Mouse (Mus musculus): ENCODE measurements at regions not wholly inside any gene's neighbourhood (a gene's known extent, or its start where the extent isn't known, plus 50 kb on each side); places are given as distances from the start of the nearest gene placed in this dataset.

DNA sequence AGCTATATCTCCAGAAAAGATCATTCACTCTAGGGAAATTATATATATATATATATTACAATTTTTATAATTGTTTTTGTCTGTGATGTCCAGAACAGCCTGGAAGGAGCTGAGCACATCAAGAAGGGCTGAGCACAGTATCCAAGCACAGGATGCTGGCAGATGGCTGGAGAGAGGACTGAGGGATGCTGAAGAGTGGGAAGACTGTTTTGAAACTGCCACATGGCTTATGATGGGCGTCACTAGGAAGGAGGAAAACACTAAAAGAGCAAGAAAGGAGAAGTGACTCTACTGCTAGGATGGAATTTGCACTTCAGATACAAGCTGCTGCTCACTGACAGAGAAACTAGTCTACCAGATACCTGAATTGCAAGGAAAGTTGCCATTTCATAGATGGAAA, 50.4 kb upstream of the Atg10 start:
- no peak for DNase-seq (ENCODE audit: low spot score in 2 of 2)

DNA sequence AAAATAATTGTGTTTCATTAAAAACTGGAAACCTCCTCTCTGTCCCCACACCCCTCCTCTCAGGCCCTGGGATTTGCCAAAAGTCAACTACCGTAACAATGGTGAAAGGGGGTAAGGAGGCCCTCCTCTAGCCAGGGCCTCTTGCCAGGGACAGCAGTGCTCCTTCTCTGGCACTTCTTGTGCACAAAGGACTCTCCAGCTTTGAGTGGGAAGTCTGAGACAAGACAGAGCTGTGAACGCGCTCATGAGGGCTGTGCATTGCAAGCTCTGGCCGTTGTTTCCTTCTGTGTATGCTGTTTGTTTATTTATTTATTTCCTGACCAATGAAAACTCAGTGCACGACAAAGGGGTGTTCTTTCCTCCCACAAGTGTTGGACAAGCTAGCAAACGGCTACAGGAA, 50.8 kb upstream of the Atg10 start:
- DNase-seq (ENCODE audit: low spot score in 2 of 2) = no peak

DNA sequence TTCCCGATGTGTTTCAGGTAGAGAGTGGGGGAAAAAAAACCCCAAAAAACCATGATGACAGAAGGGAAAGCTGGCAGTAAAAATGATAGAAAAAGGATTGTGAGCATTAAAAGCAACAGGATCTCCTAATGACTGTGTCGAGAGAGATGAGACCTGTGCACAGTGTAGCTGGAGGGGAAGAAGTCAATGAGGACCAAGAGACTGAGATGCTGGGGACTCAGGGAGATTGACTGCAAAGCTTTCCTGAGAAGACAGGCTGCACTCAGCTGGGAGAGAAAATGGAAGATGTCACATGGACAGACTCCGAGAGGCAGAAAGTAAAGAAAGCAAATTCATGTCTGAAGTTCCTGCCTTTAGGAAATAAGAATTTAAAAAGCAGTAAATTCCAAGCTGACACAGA, 55.7 kb upstream of the Atg10 start:
- no peak for DNase-seq (ENCODE audit: low spot score in 2 of 2)

DNA sequence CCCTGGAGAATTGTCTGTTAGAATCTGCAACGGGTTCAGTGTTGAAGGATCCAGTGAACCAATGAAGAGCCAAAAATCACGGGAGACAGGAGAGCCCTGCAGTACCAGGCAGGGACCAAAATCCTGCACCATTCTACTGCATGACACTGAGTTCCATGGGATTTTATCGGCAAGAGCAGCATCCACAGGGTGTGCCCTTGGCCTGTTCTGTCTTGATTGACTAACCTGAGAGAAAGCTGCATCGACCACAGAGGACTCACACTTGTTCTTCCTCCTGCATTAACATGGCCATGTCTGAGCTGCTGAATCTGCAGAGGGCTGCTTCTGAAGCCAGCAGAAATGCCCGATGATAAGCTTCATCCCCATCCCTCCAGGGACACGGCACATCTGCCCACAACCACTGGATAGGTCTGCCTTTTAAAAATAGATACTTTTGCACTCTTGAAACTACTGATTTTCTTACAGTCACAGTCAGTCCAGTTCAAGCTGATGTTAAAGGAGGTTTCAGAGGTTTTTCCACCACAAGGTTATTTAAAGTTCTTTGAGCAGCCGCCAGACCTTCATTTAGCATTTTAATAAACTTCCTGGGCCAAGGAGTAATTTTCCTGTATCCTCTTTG, 71.9 kb upstream of the Atg10 start:
- no peak for DNase-seq (ENCODE audit: low spot score in 2 of 2)

DNA sequence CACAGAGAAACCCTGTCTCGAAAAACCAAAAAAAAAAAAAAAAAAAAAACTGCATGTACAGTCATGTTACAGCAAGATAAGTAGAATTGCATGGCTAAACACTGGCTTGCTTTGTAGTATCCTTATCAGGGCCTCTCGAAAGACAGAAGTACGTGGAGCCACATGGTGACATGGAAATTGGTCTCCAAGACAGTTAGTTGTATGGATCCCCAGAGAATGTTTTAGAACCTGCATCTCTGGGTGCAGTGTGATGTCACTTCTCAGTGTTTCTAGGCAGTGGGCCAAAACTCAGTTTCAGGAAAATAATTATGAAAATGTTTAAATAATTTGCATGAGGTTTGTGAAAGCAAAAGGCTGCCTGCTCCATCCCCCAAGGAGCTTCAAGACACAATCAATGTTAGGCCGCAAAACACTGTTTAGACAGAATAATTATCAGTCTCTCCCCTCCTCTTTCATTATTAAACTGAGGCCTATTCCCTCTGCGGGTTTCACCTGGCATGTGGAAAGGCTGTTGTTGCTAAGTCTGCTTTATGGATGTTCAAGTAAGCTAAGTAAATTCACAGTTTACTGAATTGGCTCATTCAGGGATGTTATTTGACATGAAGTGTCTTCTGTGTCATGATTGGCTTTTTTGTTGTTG, 72.9 kb upstream of the Atg10 start:
- no peak for DNase-seq (ENCODE audit: low spot score in 2 of 2)

DNA sequence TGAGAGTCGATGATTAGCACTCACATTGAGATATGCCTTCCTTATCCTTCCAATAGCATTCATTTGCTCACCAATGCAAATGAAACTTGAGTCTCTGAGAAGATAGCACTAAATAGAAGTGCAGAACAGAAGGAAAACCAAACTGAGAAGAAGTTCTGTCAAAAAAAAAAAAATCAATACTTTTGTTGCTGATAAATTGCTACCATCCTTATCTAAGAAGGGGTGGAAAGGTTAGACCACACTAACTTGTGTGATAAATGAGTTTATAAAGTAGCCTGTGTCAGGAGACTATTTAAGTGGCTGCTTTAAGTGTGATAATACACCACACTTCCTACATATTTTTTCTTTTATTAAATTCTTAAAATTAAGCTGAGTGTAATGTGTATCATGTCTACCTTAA, 78.1 kb upstream of the Atg10 start:
- DNase-seq (ENCODE audit: low spot score in 2 of 2) = no peak

DNA sequence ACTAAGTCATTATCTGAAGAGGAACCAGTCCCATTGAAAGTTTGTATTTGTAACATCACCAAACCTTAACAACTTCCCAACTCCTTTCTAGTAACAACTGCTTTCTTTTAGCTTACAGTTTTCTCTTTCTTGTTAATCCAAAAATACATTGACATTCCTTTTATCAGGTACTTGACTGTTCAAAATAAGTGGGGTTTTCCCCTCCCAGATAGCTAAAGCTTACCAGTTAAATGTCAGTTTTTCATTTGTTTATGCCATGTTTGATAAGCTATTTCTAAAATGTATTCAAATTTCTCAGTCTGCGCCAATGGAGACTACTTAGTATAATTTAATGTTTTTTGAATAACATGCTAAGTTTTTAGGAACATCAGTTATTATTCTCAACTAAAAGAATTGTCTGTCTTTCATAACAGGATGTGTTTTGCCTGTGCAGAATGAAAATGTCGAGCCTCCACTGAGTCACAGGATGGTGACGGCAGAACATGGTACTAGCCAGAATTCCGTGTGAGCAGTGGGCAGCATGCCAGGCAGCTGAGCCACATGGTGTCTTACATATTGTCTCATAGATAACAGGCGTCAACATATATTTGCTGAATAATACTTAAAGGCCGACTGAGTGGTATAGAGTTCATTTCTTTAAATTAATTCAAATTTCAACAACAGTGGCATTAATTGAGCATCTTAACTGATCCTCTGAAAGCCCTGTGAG, 82.1 kb upstream of the Atg10 start:
- peak in 1 of 2 experiments; percentile 13 for DNase-seq (ENCODE audit: low spot score in 2 of 2)

DNA sequence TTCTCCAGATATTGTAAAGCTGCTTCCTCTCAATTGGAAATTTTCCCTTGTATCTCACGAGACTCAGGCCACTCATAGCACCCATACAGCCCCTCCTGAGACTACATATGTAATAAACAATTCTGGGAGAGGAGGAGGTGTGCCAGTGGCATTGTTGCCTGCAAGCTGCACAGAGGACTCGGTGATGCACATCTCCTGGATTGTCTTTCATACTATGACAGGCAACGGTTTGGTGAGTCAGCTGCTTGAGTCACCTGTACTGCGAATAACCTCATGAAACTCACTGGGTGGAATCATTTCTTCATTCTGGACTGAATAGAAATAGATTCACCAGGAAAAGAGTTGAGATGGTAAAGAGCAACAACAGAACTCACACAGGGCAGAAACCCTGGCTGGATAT, 82.8 kb upstream of the Atg10 start:
- DNase-seq (ENCODE audit: low spot score in 2 of 2) = no peak

DNA sequence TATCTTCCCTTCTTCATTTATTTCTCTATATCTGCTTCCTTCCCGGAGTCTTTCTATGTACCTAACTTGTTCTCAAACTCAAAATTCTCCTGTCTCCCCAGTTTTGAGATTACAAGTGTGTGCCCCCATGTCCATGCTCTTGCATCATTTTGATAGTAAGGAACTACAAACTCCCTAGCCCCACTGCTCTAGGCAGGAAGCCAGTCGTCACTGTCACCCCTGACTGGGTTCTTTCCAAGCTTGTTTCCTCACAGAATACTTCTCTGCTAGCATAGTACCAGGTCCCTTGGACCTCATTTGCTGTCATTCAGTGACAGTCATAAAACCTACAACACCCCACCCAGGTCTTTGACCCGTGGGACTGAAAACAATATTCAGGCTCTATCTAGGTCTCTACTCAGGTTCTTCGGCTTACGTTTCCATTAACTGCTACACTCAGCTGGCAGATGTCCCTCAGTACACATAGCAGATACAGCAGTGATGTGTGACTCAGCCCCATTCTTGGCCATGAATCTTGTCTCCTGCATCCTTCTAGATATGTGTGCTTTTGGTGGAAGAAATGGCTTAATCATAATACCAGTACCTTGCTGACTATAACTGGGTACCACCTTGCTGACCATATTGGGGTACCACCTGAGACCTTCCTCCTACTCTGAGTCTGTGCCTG, 89.3 kb upstream of the Atg10 start:
- DNase-seq (ENCODE audit: low spot score in 2 of 2) = no peak

DNA sequence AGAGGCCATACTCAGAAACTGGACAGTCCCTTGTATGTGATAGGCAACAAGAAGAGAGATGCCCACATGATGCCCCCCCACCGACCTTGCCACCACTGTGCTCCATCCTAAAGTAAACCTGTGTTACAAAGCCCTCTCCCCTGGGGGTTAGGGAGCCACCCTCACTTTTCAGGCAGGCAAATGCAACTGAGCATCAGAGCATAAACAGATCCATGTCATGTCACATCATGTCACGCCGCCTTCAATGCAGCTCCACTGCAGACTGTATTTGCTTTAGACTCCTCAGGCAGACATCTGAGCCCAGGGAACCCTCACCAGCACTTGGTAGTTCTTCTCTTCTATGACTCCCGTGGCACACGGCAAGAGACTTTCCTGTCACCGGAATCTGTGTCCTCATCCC, 98.6 kb upstream of the Atg10 start:
- DNase-seq (ENCODE audit: low spot score in 2 of 2) = no peak

DNA sequence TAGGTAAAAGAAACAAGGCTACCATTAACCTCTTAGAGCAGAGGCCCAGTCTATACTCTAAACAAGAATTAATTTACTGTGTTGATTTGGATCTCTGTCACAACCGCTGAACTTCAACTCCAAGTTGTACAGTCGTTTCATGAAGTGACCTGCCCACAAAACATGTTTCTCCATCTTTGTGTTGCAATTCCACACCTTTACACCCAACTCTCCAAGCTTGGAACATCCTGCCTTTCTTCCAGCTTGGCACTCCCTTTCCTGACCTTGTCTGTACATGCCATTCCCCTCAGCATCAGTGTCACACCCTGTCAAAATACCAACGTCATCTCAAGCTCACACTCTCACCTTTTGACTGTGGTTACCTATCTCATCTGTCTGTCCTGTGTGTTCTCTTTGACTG, 103.1 kb upstream of the Atg10 start:
- DNase-seq (ENCODE audit: low spot score in 2 of 2) = no peak

DNA sequence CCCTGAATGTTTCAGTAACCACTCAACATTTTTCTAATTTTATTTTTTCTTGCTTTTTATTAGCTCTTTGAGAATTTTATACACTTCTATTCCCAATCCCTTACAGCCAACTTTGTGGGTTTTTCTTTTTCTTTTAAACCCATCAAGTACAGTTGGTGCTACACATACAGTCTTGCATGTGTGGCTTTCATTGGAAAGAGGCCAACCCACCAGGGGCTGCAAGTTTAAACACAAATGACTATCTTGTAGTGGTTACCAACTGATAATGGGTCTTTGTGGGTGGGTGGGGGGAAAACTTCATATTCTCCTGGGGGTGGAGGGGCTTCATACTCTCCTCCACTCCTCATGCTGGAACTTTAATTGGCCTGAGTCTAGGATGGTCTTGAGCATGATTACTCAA, 110.5 kb upstream of the Atg10 start:
- no peak for DNase-seq (ENCODE audit: low spot score in 2 of 2)

DNA sequence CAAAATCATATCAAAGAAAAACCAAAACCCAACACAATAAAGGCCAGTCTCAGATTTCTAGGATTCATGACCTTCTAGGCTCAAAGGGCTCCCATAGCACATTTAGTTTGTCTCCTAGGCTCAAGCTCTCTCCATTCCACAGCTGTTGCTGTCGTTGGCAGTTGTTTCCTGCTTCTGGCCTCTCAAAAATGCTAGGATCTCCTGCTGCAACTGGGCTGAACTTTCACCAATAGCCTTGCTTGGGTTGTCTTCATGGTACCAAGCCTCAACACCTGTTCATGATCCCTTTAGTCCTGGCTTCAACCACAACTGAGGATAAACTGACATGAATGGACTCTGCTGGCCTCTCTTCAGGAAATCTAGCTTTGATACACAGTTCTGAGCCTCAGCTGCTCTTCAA, 115.9 kb upstream of the Ssbp2 start:
- DNase-seq (ENCODE audit: low spot score in 2 of 2) = no peak

DNA sequence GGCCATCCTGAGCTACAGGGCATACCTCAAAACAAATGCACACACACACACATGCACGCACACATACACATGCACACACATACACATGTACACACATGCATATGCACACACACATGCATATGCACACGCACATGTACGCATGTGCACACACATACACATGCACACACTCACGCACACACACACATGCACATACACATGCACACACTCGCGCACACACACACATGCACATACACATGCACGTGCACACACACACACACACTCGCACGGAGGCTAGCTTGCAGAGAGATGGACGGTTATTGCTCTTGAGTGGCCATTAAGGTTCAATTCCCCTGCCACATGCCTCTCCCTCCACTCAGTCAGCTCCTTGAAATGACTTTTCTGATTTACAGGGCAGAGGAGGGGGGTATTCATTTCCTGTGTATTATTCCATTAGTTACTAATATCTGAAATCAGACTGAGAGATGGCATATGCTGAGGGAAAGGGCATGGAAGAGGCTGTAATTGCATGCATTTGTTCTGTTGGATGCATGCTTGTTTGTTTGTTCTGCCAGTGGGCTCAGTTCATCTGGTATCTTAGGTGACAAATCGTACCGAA, 111.5 kb upstream of the Ssbp2 start:
- no peak for DNase-seq (ENCODE audit: low spot score in 2 of 2)

DNA sequence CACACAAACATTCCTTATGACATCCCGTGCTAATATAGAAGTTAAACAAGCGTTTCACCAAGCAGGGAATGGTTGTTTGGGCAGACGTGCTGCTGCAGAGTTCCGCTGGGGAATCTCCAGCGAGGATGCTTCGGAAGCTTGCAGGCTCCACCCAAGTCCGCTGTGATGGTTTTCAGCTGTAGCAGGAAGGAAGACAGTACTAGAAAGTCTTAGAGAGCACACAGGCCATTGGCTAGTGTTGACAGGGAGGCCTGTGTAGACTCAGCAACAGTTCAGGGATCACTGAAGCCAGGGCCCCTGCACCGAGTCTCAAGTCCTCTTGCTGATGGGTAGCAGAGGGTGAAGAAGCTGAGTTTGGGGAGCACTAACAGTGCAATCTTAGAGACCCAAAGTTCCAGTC, 107.8 kb upstream of the Ssbp2 start:
- no peak for DNase-seq (ENCODE audit: low spot score in 2 of 2)

DNA sequence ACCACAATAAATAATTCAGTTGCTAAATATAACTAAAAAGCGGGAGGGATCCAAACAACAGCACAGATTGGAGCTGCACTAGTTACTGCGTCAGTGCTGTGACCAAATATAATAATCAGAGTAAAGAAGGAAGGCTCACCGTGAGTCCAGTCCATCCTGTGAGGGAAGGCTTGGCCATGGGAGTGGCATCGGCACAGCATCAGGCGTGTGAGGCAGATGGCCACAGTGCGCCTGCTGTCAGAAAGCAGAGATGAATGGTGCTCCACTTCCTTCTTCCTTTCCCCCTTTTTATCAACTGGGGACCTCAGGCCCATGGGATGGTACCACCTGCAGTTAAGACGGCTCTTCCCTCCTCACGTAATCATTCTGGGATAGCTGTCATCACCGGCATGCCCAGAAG, 103.6 kb upstream of the Ssbp2 start:
- DNase-seq (ENCODE audit: low spot score in 2 of 2) = no peak

DNA sequence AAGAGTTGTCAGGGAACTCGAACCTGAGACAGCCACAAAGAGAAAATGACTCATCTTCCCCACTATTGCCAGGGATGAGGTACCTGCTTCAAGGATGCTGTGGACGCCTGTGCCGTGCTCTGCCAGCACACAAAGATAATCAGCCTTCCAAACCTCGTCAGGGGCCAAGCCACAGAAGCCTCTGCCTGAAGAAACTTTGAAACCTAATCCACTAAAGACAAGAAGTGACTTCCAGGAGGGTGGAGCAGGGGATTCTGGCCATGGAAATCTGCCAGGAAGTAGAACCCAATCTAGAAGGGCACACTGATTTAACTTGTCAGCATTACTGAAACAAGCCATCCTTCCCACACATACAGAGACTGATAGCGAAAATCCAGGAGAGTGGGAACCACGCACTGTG, 100.0 kb upstream of the Ssbp2 start:
- no peak for DNase-seq (ENCODE audit: low spot score in 2 of 2)

DNA sequence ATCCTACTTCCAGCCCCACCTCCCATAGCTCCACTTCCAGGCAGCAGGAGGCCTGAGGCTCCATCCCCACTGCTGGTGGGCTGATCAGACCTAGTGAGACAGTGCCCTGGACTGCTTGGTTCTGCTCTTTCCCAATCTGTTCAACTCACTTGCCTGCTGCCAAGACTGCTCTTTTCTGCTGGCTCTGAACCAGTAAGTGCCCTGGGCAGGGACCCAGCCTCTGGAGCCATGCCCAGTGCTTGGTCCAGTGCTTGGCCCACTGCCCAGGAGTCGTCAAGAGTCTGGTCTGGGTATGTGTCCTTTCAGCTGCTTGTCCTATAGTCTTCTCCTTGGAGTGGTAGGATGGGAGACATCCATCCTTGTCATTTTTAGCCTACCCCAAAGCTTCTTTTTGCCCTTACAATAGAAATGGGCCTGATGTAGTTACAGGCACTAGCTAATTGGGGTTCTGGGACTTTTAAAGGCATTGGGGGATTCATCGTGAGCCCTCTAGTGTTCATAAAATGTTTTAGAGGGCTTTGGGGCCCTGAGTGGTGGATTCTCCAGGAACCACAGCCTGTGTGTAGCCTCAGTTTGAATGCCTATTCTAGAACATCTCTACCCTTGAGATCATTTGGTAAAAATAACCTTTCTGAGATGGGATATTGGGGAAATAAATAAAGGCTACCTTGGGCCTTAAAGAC, 94.7 kb upstream of the Ssbp2 start:
- DNase-seq (ENCODE audit: low spot score in 2 of 2) = peak in 1 of 2 experiments; percentile 14

DNA sequence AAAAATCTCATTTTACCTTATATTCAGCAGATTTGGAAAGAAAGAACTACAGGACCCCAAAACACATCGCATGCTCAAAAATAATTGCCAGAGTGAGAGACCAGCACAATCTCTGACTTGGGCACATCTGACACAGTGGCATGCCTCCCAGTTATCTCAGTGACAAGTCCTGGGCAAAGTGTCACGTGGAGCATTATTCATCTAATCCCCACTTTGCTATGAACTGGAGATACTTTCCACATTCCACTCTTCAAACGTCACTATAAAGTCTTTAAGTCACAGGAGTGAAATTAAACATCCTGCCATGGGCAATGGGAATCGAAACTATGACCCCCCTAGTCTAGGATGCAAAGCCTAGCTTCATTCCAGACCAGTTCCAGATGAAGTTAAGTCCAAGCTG, 93.5 kb upstream of the Ssbp2 start:
- DNase-seq (ENCODE audit: low spot score in 2 of 2) = no peak

DNA sequence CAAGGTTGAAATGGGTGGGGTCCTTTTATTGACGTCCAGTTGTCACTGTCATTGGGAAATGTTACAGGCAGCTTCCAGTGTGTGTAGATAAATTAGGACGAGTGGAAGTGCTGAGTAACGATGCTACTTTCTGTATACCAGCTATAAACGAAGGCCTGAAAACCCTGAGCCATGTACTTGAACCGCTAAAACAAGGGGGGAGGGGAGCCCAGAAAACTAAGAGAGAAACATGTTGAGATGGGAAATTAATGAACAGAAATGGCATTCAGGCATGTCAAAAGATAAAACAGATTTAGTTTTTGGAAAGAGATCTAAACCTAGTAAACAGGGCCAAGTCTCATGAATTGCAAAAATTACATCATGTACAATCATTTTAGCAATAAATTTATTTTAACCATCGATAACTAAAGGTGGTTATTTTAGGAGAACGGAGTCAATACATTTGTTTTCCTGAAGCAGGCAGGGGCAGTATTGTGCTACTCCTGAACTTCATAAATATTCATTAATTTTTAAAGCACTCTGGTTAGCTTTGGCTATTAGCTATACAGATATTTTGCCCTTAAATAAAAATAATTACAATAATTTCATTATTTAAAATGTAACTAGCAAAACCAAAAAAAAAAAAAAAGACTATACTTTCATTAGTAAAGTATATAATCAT, 92.1 kb upstream of the Ssbp2 start:
- DNase-seq (ENCODE audit: low spot score in 2 of 2) = no peak

DNA sequence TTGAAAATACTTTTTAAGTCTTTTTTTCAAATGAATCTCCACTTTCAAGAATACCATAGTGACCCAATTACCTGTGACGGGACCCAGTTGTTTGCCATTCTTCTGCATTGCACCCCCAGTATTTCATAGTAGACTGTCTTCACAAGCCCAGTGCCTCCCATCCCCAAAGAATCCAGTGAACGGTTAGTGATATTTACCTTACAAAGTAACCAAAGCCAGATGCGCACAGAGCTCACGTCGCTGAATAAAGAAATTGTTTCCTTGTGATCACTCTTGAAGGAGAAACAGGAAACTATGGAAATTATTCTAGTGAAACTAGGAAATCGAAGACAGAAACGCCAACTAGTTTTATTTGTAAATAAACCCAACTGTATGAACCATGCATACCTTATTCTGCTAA, 91.4 kb upstream of the Ssbp2 start:
- DNase-seq (ENCODE audit: low spot score in 2 of 2) = no peak
